Mouse (Mus musculus) layer of hippocampus, adult 9-11 months (tissue): ENCODE data around the gene Ephb2.

ENCODE experiments used
- DNase-seq: peaks from one replicate; pipeline ENCODE4 v3.0.0; 2022

Ephb2 gene

DNA sequence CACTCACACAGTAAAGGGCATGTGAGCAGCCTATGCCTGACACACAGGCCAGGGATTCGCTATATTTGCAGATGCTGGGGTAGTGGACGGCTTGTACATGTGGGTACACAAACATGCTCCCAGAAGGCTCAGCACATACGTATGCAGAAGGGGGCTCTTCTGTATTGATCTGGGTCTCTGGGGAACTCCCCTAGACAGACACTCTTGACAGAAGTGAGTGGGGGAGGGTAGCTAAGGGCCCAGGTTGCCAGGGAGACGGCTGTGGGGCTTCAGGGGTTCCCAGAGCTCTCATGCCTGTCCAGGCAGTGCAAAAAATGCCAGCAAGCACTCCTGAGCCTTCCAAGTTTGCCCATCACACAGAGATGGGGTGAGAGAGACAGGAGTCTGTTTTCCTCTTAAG, 78.7 kb downstream of the Ephb2 start:
- DNase-seq: no peak

DNA sequence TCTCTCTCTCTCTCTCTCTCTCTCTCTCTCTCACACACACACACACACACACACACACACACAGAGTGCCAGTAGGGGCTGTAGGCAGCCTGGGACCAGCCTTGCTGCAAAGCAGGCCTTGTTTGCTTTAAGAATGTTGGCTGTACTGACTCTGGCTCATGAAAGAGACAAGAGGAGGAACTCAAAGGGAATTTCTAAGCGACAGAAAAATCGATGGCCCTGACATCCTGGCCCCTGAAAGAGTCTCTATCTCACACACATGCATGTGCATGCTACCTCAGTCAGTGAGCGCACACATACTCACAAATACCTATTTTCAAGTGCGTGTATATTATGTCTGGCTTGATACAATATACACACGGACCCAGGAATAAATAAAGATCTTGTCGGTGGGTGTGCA, 79.3 kb downstream of the Ephb2 start:
- no peak for DNase-seq

GRCm38 (mm10) chr4:136755364-136755811, 80.4 kb downstream of the Ephb2 start:
- peak; percentile 35 for DNase-seq

DNA sequence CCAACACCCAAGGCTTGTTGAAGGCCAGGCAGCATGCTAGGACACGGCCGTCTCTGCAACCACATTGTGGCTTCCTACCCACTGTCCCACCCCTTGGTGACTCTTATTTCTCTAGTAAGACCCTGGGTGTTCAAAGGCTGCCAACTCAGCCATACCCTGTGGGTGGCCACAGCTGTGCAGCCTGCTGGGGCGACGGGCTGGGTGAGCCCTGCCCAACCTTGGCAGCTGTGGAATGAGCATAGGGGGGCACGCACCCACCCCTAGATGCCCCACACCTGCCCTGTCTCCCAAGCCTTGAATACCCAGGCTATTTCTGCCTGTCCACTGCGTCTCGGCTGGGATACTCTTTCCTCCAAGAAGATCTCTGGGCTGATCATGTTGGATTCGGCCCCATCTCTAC, 81.5 kb downstream of the Ephb2 start:
- no peak for DNase-seq

GRCm38 (mm10) chr4:136751355-136752020, 84.3 kb downstream of the Ephb2 start:
- no peak for DNase-seq

DNA sequence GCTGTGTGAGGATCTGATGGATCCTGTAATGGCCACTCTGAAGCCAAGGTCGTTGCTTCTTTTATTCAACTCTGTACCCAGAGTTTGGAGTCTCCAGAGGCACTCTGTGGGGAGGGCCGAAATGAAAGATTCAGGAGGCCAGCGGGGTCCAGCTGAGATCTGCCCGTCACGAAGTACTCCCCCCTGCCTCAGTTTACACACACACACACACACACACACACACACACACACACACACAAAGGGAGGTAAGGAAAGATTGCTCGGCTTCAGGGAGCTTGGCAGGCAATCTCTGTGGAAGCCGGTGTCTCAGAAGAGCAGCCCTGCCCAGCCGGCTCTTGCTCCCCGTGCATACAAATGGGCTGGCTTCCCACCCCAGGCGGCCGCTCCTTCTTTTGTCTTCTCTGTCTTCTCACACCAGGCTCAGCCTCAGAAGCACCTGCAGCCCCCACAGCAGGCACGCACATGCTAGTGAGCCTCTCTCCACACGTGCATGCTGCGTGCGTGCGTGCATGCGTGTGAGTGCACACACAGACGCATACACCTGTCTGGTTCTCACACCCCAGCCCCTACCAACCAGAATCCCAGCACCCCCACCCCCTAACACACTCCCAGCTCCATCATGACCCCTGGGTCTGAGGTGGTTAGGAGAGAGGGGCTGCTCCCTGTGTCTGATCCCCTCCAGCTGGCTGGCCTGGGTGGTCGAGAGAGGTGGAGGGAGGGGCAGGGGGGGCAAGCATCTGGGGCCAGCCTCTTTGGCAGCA, 85.0 kb downstream of the Ephb2 start:
- DNase-seq: no peak

DNA sequence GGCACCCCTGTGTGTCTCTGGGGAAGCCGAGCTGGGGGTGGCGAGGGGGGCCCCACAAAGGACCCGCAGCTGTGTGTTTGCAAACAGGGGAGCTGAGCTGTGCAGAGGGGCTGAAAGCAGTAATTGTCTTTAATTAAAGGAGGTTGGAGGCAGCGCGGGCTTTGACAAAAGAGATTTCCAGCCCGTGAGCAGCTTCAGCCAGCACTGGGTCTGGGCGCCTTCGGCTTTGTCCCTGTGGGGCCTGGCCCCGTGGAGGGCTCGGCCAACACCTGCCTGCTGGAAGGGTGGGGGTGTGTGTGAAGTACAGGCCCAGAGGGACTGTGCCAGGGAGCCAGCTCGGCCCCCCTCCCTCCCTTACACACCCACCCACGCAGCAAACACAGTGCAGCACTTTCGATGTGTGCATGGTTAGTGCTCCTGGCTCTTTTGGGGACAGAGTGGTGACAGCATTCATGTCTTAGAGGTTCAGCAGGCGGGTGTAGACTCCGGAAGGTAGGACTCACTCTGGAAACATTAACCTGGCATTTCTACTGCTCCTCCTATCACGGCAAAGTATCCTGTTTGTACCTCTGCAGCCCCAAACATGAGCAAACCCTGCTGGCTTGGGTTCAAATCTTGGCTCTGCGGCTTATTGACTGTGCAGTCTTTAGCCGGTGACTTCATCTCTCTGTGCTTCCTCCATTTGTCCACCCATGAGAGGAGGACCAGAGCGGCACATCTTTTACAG, 85.8 kb downstream of the Ephb2 start:
- peak; percentile 62 for DNase-seq

DNA sequence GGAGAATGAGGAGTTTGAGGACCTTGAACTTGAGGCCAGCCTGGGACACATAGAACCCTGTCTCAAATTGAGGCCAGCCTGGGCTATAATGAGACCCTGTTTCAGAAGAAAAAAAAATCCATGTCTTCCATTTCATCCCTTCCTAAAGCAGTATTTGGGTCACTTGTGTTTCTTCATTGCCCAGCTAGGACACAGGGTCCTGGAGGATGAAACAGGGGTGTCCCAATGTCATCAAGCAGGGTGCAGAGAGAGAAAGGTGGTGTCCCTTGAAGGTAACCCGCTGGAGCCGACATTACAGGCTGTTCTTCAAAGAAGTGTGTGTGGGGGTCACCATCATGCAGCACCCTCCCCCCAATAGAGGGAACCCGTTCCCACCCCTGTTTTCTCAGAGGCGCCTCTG, 86.4 kb downstream of the Ephb2 start:
- no peak for DNase-seq

GRCm38 (mm10) chr4:136748842-136749392, 86.9 kb downstream of the Ephb2 start:
- no peak for DNase-seq

GRCm38 (mm10) chr4:136746516-136746915, 89.3 kb downstream of the Ephb2 start:
- no peak for DNase-seq

- DNase-seq: no peak
Measured at GRCm38 (mm10) chr4:136742677-136743076, 93.1 kb downstream of the Ephb2 start.

DNA sequence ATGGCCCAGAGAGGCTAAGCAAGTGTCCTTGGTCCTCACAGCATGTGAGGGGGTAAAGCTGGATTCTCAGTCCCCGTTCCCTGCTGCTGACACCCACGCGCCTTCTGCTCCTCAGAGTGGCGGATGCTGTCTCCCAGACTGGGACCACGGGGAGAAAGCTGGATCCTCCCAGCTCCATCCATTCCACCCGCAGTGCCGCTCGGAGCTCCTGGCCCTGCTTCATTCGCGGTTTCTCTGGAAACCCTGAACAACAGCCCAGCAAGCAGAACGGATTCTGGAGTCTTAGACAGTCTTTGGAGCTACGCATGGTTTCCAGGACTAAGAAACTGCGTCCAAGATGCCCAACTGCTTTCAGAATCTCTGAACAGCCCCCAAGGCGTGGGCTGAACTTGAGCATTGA, 93.9 kb downstream of the Ephb2 start:
- peak; percentile 93 for DNase-seq

DNA sequence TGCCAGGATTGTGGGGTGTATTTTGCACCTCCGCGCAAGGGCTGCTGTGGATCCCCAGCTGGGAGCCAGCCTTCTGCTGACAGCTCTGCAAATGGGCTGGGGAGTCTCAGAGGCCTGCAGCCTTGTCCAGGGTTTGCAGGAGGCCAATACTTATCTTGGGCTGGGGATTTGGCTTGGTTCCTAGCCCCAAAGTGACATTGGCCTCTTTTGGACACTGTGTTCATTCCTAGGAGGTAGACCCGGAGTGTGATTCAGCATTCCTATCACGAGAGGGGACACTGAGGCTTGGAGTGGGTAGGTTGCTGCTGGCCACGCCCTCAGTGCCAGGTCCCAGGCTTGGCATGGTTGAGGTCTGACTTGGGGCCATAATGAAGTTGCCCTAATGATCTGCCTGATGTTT, 94.8 kb downstream of the Ephb2 start:
- DNase-seq: no peak

GRCm38 (mm10) chr4:136739189-136739588, 96.6 kb downstream of the Ephb2 start:
- DNase-seq: no peak

DNA sequence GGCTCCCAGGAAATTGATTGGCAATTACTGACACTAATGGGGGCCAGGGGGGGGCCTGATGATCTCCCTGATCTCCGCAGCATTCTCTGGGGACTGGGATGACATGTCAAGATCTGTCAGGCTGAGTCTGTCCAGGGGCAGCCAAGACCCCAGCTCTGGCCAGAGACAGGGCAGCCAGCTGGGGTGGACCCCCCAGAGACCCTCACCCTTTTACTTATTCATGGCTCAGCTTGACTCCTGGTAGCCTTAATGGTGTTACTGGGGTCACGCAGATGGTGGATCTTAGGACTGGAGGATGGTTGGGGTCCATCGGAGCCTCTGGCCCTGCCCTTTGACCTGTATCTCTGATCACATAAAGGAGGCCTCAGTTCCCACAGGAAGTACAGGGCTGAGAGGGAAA, 97.5 kb downstream of the Ephb2 start:
- no peak for DNase-seq

DNA sequence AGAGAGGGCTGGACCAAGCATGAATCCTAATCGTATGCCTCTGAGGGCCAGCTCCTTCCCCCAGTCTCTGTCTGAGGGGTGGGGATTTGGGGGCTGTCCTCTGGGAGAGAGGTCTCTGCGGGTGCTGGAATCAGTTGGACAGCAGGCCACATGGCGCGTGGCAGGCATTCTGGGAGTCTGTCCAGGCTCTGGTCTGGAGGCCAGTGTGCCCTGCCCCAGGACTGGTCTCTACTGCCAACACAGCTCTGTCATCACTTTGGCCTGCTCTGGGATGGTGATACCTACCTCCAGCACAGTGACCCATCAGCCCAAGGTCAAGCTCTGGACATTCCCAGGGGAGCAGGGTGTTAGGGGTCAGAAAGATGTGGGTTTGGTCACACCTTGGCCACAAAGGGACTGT, 99.9 kb downstream of the Ephb2 start:
- no peak for DNase-seq

- no peak for DNase-seq
Measured at GRCm38 (mm10) chr4:136734210-136734803, 101.5 kb downstream of the Ephb2 start.

GRCm38 (mm10) chr4:136733217-136733865, 102.4 kb downstream of the Ephb2 start:
- no peak for DNase-seq

DNA sequence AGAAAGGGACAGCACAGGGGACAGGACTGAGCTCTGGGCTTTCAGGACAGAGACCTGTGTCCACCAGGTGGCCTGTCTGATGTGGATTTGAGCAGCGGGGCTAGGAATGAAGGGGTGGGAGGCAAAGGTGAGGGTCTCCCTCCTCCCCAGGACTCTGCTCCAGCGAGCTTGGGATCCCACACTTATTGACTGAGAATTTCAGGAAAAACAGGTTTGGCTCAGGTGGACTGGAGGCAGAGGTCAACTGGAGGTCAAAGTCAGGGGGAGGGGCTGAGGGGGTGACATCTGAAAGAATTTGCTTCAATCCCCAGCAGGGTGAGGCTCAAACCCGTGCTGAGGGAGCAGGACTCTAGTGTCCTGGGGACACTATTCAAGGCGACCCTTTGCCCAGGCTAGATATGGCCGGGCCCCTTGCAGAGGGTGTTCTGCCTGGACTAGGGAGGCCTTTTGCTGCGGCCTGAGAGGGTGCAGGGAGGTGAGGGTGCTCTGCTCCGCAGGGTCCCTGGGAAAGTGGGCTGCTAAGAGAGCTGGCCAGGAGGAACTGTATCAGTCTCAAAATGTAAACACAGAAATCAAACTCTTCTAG, 103.2 kb downstream of the Ephb2 start:
- no peak for DNase-seq

DNA sequence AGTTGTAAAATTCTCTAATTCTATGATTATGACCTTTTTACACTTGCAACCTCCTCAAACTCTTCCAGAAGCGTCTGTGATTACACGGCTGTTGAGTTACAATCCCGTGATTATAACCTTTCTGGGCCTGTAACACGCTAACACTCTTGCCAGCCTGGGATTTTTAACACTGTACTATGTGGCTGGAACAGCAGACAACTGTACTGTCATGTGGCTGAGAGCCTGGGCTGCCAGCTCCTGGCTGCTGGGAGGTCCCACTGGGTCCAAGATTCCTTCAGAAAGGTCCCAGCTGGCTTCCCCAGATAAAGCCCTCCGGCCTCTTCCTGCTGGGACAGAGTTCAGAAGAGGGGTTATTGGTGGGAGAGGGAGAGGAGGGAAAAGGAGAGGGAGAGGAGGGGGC, 104.0 kb downstream of the Ephb2 start:
- no peak for DNase-seq

DNA sequence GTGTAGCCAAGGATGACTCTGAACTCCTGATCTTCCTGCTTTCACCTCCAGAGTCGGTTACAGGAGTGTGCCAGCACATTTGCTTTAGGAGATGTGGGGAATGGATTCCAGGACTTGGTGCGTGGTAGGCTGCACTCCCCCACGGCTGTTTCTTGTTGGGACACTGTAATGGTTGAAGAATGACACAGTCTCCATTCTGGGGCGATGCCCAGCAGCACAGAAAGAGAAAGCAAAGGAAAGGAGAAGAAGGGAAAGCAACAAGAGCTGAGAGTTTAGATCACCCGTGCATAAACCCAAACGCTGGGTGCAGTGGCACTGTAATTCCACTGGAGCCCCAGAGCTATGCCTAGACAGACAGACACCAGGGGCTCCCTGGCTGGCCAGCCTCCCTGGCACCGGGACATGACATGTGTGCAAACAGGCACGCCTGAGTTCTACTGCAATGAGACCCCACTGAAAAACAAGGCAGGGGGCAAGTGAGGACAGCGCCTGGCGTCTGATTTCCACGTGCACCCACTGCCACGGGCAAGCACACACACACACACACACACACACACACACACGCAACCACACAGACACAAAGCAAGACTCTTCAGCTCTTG, 104.7 kb downstream of the Ephb2 start:
- DNase-seq: no peak

GRCm38 (mm10) chr4:136730501-136730900, 105.3 kb downstream of the Ephb2 start:
- no peak for DNase-seq
